Mouse (Mus musculus) cerebellum, adult 9-11 months (tissue): Measurements from ENCODE around the gene Irf2.
"Not testable (repeated sequence)": the region's sequence is repeated elsewhere in the genome, so short reads cannot be mapped to it uniquely, and the experiment has no call there.

ENCODE experiments used
- DNase-seq: peaks from one replicate; pipeline ENCODE4 v3.0.0; 2022

The Irf2 gene

DNA sequence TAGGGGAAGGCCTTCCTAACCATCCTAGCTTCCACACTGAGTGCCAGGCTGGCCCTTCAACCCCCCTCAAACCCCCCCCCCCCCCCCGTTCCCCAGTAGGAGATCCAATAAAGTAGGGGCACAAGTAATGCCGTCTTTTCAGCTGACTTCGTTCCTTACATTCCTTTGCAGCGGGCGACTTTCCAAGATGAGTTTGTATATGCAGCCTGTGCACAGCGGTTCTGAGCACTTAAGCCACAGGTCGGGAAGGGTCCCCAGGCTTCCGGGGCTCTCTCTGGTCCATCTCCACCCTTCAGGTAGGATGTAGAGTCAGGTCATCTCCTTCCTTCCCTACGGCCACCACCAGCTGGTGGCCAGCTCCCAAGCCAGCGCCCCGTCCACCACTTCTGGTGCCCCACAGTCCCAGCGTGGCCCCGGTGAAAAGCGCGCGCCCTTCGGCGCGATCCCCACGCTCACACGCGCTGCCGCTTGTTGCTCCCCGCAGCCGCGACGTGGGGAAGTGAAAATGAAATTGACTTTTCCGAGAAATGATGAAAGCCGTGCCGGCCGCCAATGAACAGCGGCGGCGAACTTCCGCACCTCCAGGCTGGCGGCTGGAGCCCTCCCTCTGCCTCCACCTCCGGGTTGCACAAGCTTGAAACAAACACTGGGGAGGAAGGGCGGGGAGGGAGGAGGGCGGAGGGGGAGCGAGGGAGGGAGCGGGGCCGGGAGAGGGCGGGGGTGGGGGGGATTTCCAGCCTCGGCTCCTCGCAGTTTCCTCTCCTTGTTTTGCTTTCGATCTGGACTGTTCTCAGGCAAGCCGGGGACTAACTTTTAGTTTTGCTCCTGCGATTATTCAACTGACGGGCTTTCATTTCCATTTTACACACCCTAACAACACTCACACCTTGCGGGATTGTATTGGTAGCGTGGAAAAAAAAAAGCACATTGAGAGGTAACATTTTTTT is at the start of gene Irf2:
Gene Irf2 (plus strand): TSS at position 730 of the 947 bp plus-strand sequence.
- peak; percentile 82 for DNase-seq

DNA sequence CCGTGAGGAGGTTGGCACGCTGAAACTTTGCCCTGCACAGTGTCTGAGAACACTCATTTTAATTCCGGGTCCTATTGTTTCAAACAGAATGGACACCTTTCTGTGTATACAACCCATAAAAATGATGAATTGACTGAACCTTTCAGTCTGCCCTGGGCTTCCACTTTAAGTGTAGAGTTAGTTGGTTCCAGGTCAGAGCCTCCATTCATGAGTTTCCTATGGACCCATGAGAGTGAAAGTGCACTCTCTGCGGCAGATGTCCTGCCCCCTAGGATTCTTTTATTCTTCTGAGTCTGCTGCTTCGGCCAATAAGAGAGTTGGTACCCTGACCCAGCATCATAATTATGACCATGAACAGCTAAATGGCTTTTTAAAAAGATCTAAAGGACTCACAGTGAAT is 49.4 kb upstream of the Irf2 start:
- no peak for DNase-seq

DNA sequence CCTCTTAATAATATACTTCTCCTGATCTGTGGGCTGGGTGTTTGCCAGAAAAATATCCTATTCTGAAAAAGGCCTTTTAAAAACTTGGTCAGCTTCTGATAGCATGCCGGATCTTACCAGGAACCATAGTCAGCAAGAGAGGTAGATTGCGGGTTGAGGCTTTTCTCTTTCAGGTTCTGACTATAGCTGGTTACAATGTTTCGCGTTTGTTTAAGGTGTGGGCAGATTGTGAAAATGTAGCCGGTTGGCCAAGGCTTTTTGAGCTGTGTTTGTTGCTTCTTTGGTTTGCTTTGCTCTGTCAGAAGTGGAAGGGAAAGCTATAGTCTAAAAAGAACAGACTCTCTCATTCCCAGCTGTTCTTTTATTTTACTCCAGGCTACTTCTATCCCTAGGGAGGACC is 49.0 kb upstream of the Irf2 start:
- DNase-seq: no peak

DNA sequence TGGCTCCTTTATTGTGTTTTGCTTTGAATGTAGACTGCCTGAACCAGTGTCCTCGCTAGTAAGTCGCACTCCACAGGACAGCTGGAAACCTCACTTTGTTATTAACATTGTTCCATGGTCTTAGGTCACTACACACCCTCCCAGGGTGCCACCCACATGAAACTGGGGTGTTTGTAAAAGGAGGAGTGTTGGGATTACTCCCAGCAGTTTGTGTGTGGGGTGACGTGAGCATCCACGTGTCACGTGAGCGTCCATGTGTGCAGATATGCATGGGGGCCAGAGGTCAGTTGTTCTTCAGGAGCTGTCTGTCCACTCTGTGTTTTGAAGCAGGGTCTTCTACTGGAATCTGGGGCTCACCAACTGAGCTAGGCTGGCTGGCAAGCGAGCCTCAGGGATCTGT is 48.2 kb upstream of the Irf2 start:
- DNase-seq: no peak

DNA sequence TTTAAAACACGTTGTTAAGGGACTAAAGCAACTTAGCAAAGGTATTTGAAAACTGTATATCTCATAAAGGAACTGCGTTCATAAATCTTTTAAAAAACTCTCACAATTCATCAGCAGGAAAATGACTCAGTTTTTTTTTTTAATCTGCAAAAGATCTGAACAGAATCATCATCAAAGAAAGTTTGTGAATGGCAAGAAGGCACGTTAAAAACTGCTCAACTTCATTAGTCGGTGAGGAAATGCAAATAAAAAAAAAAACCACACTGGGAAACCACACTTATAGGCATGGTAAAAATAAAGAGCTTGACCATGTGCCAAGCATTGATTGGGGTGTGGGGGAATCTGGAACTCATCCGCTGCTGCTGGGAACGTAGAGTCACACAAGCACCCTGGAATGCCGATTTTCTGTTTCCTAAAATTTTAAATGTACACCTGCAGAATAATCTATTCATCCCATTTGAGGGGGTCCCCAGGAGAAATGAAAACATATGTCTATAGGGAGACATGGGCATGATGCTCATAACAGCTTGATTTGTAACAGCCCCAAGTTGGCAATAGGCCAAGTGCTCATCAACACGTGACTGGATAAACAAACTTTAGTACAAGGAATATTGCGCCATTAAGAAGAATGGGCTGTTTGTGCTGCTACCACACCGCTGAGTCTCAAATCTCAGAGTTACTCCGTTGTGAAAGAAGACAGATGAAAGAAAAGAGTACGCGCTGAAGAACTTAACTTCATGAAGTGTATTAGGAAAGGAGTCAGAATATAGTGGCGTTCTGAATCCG is 43.1 kb upstream of the Irf2 start:
- DNase-seq: no peak

DNA sequence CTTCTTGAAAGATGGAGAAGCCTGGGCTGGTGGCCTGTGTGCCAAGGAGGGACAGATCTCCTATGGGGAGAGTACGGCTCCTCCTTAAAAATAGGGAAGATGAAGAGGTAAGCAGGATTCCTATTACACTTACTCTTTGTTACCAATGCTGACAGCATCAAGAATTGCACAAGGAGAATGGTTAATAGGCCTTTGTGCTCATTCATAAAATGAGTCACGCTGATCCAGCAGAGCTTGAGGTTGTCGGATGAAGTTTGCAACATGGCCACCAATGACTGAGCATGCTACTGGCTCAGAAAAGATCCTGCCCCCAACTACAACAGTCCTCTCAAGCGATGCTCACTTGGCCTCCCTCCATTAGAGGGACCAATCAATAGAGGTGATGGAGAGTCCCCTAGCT is 42.0 kb upstream of the Irf2 start:
- no peak for DNase-seq

DNA sequence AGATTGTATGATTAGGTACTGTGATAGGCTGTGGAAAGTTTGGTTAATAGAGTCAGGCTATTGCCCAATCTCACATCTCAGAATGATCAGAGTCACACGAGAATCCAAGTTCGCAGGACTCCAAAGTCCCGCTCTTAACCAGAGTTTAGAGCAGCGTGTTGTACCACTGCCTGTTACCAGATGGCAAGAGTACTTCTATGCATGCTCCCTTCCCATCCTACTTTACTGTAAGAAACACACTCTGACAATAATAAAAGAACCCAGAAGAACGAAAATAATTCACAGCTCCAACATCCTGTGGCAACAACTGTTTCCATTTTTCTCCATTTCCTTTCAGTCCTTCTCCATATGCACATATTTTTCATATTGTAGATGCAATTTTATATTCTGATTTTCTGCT is 41.4 kb upstream of the Irf2 start:
- DNase-seq: no peak

DNA sequence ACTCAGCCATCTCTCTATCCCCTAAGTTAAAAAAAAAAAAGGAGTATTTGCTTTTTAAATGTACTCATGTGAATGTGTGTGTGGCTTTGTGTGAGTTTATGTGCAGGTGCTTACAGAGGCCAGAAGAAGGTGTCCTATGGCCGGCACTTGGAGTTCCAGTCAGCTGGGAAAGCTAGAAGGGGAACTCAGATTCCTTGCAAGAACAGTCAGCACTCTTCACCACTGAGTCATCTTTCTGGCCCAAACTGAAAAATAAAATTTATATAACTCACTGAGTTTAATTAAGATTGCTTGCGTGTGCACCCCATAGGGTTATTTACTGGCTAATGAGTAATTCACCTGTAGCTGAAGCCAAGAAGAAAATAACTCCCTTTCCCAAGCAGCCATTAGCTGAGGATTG is 34.4 kb upstream of the Irf2 start:
- no peak for DNase-seq

DNA sequence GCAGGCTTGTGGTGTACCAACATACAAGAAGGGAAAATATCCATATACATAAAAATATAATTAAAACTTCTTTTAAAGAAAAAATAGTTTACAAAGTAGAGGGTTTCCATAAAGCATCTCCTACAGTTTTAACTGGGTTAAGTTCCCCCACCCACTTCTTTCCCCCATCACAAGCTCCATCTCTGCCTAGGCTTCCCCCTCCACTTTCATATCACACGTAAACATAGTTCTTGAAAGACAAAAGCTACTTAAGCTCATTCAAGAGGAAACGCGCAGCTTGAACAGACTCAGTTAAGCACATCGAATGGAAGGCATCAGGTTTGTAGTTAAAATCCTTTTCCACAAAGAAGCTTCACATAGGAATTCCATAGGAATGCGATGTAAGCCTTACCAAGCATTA is 32.8 kb upstream of the Irf2 start:
- no peak for DNase-seq

DNA sequence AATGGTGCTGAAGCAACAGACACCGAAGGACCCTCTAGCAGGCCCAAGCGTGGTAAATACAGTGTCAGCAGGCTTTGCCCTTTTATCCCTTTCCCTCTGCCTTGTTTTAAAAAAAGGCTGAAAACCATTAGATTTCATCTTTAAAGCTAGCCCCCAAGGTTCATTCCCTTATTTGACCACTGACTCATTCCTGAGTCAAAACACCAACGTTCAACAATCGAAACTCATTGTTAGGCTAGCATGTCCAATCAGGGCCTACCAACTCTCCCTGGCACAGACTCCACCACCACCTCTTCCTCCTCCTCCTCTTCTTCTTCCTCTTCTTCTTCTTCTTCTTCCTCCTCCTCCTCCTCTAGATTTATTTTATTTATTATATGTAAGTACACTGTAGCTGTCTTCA is 30.2 kb upstream of the Irf2 start:
- DNase-seq: no peak

DNA sequence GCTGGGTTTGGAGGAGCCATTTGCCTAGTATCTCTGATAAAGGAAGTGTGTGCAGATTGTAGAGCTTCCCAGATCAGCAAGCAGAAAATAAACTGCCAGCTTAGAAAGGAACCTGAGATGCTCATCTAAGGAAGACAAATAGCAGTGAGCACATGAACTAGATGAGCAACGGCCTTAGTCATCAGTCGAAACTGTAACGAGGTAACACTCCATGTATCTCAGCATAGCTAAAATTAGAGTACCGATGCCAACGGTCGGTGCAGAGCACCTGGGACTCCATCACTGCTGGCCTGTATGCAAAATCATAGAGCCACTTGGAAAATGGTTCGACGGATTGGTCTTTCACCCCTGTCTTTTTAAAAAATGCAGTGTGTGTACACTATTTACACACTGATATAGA is 29.2 kb upstream of the Irf2 start:
- no peak for DNase-seq

DNA sequence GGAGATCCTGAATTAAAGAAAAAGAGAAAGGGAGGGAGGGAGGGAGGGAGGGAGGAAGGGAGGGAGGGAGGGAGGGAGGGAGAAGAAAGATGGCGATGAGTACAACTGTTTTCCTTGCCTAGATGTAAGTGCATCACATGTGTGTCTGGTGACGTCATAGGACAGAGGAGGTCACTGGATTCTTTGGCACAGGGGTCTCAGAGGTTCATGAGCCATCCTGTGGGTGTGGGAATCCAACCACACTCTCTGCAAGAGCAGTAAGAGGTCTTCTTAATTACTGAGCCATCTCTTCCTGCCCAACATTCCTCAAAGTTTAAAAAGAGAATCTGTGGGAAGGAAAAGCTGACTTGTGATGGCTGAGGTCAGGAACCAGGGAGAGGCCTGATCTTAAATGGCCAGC is 28.0 kb upstream of the Irf2 start:
- DNase-seq: no peak

DNA sequence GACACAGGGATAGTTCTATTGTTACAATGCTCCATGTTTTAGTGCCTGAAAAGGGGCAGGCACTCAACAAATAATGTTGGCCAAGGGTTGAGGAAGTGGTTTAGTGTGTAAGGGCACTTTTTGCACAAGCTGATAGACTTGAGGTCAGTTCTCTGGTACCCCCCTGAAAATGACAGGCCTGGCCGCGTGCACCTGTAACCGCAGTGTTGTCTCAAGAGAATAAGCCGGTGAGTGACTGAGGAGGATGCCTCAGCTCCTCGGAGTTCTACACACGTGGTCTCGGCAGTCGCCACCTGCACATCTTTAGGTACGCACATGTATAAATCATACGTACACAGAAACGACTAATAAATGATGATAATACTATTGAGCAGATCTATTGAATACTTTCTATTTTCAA is 26.4 kb upstream of the Irf2 start:
- DNase-seq: no peak

DNA sequence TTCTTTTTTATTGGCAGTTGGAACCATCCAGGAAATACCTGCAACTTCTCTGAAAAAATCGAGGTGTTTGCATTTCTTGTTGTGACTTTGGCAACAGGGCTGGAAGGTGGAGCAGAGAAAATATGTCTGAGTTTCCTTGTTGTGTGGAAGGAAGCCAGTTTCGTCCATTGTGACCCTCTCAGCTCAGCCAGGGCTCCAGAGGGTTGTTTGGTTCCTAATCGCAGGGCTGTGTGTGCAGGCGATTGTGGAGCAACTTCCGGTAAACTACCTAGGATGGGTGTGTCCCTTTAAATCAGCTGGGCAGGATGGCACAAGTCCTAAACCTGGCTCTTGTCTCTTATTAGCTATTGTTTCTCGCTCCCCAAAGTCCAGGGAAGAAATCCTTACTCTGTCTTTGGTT is 25.7 kb upstream of the Irf2 start:
- DNase-seq: no peak

DNA sequence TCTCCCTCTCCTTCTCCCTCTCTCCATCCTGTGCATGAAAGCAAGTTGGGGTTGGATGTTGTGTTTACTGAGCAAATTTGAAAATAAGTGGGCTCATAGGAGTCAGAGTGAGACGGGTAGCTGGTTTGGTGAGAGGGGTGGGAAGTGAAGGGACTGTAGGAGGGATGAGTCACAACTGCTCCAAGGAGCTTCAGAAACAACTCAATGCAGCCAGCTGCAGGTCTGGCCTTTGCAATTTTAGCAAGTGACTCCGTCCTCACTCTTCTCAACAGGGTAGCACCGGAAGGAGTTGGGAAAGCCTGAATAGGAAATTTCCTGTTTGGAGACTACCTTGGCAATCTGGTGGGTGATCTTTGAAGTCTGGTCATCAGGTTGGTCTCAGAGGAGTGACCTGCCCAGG is 25.1 kb upstream of the Irf2 start:
- DNase-seq: no peak

DNA sequence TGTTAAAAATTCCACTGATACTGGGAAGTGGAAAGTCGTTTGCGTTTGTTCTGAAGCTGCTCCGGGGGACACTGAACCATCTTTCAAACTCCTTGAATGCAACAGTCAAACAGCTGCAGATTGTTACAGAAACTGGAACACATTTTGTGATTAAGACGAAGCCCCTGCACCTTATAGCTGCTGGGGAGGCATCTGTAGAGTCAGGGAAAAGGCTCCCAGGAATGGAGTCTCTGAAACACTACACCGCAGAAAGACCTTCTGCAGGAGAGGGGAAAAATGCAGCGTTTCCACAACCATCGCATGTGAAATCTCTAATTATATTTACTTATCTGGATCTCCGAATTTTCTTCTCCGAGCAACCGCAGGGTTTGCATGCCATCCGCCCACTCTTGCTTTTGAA is 23.1 kb upstream of the Irf2 start:
- DNase-seq: no peak

DNA sequence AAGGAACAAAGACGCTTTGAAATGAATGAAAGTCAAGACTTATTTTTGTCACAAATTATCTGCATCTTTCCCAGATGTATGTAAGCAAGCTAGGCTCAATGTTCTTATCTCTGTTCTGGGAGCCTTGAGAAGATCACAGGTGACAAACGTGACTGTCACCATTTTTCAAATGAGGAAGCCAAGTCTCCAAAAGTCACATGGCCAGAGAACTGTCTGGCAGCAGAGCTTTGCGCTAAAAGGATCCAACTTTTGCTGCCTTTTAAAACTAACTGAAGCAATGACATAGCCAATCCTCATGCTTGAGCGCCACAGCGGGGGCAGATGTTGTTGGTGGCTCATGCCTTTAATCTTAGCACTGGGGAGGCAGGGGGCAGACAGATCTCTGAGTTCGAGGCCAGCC is 22.4 kb upstream of the Irf2 start:
- no peak for DNase-seq

DNA sequence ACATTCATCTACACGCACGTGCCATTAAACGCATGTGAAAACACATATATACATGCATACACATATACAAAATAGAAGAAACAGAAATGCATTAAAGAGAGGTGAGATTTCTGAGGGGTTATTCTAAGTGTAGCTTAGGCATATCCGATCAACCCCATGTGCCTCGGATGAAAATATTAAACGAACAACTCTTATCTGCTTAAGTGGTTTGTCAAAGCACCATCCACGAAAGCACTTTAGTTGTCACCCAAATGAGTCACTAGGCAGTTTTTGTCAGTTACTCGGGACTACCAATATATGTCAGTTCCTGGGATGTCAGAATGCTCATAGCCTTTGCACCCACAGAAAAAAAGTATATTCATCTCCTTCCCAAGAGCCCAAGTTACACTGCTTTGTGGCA is 21.2 kb upstream of the Irf2 start:
- DNase-seq: no peak

DNA sequence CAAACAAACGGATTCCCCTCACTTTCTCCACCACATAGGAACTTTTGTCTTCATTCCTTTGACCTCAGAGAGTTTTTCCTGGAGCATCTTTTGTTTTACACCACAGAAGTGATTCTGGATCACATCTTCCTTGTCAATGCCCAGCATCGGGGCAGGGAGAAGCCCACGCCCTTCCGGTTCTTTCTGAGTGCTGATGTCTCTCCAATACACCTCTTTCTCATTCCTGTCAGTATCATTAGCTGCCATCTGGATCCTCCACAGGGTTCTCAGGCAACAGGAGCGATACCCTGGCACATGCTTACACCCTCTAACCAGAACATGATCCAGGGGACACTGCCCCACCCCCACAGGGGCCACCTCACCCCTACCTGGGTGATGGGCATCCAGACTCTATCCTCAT is 20.8 kb upstream of the Irf2 start:
- DNase-seq: no peak

DNA sequence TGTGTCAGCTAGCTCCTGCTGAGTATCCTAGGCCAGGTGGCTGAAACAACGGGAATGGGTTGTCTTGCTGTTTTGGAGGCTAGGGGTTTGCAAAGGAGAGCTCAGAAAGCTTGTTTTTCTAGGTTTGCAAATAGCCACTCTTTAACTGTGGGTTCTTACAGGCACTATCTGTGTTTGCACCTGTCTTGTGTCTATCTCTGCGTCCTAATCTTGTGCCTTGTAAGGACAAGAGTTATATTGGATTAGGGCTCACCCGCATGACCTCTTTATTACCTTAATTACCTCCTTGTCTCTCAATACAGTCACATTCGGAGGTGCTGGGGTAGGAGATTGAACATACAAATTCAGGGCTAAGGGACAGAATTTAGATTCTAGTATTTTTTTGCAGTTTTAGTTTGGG is 18.9 kb upstream of the Irf2 start:
- no peak for DNase-seq

DNA sequence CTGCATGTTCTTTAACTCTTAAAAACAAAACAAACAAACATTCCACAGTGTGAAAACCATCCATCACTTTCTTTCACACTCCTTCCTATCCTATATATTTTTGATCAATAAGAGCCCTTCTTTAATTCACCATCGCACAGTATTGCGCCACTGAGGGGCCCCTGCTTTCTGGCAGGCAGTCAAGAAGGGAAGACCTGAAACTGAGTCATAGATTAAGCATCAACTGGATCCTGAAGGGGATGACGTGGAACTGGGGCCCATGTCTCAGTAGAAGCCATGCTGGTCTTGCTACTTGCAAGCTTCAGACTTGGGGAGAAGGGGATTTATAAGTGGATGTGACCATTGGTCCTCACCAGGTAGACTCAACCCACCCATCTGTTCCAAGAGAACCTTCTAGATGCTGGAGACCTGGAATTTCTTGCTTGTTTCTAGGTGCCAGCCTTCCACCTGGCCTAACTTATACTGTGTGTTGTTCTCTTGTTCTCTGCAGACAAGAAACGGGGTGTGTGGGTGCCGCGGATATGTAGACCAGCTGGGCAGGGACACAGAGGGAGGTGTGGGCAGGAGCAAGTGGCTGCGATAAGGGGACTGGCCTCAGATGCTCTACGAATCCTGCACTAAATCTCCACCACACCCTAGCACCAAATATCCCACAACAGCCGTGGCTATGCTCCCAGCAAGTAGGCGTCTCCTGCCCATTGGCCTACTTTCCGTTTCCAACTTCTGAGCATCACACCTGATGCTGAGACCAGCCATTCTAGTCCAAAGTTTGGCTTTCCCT is 18.3 kb upstream of the Irf2 start:
- DNase-seq: no peak

DNA sequence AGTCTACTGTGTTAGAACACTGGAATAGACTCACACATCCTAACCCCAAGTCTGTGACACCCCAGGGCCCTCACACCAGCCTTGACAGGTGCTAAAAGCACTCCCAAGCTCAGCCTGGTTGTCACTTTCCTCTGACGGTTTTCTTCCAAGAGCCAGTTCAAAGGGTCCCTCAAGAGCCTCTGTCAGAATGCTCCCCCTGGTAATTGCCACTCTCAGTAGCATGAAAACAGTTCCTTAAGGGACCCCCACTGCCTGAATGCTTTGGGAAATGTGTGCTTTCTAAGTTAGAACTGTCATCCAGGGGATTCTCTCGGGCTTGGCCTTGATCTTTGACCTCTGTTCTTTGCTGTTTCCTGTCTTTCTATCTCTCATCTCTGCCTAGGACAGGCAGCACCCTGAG is 17.0 kb upstream of the Irf2 start:
- DNase-seq: no peak

DNA sequence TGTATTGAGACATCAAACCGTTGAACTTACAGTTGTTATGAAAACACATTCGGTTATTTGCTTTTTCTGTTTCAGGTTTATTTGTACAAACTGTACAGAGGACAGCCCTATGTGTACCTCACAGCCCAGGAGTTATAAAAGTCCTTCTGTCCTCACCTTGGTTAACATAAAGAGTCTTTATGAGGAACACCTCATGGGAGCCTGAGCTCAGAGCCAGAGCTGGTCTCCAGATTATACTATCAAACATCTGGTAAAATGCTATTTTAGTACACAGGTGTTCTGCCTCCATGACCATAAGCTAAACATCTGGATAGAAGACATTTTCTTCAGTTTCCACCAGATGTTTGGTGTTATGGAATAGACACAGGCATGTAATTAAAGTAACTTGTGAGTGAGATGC is 13.1 kb upstream of the Irf2 start:
- DNase-seq: no peak

DNA sequence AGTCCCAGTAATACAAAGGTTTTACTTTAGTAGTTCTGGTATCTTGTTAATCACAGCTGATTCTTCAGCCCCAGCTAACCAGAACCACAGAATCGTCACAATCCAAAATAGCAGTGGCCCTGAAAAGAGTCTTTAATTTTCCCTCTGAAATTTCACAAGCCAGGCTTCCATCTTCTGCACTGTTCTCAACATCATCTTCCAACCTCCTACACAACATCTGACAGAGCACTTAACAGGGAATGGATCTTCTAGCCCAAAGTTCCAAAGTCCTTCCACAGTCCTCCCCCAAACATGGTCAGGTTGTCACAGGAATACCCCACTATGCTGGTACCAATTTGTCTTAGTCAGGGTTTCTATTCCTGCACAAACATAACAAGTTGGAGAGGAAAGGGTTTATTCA is 9.9 kb upstream of the Irf2 start:
- not testable (repeated sequence) for DNase-seq
